Mouse (Mus musculus) CH12.LX (cell line): ENCODE measurements at regions not wholly inside any gene's neighbourhood (a gene's known extent, or its start where the extent isn't known, plus 50 kb on each side); places are given as distances from the start of the nearest gene placed in this dataset.

ENCODE experiments used
- DNase-seq: peaks from one replicate; pipeline ENCODE4 v3.0.0-alpha.2; 2013; ENCODE audit errors: extremely low read depth
- H3K27ac ChIP-seq: 2 replicates; pipeline ENCODE4 v1.5.1; 2012; ENCODE audit warnings: low read depth, mild to moderate bottlenecking, control low read depth, moderate library complexity; ENCODE audit not compliant: insufficient read depth
- H3K27me3 ChIP-seq: replicated peaks from 2 replicates; pipeline ENCODE3; 2012; ENCODE audit warnings: inconsistent platforms
- H3K36me3 ChIP-seq, 2 experiments: replicated peaks in 1 of 2; 2 replicates each; pipeline versions ENCODE3 to v1.6.1; 2012; ENCODE audit warnings: inconsistent platforms in 1 of 2, low read length in 1 of 2, mild to moderate bottlenecking in 1 of 2, mixed read lengths in 1 of 2, moderate library complexity in 1 of 2; ENCODE audit not compliant: control insufficient read depth in 1 of 2, insufficient read depth in 1 of 2
- H3K4me1 ChIP-seq, 2 experiments: 2 replicates each; pipeline ENCODE4 v1.6.1; 2012; ENCODE audit warnings: inconsistent platforms in 1 of 2, moderate library complexity in 1 of 2; ENCODE audit not compliant: insufficient read depth in 2 of 2, control insufficient read depth in 1 of 2
- H3K4me2 ChIP-seq: 2 replicates; pipeline ENCODE4 v1.6.1; 2012; ENCODE audit warnings: low read depth, mild to moderate bottlenecking, control low read depth; ENCODE audit not compliant: poor library complexity, insufficient read depth, severe bottlenecking
- H3K4me3 ChIP-seq, 3 experiments: fragments of 150-350 bp in 1 of 3; sonication (generic) in 1 of 3; replicated peaks in 1 of 3; 2 replicates each; pipeline versions ENCODE3 to v1.5.1; 2011 to 2012; ENCODE audit warnings: low read depth in 2 of 3, low read length in 2 of 3, mild to moderate bottlenecking in 2 of 3, moderate library complexity in 2 of 3, control low read depth in 1 of 3, improper control_type of control experiment in 1 of 3, inconsistent platforms in 1 of 3, mixed read lengths in 1 of 3; ENCODE audit not compliant: poor library complexity in 1 of 3
- H3K79me2 ChIP-seq: replicated peaks from 2 replicates; pipeline ENCODE4 v1.6.1; 2012; ENCODE audit warnings: mild to moderate bottlenecking, moderate library complexity; ENCODE audit not compliant: control insufficient read depth, poor library complexity, insufficient read depth, severe bottlenecking; ENCODE audit errors: extremely low read depth
- H3K9ac ChIP-seq: 2 replicates; pipeline ENCODE4 v1.6.1; 2012; ENCODE audit warnings: low read depth, mild to moderate bottlenecking, control low read depth, moderate library complexity; ENCODE audit not compliant: insufficient read depth
- H3K9me3 ChIP-seq: replicated peaks from 2 replicates; pipeline ENCODE3; 2012; ENCODE audit warnings: low read length, inconsistent platforms, mixed read lengths
- BHLHE40 ChIP-seq: IDR thresholded peaks from 2 replicates; pipeline ENCODE4 v1.6.1; 2011; ENCODE audit warnings: mild to moderate bottlenecking, low read depth, low read length, improper control_type of control experiment
- CHD1 ChIP-seq: IDR thresholded peaks from 2 replicates; pipeline ENCODE4 v1.6.1; 2012; ENCODE audit warnings: low read depth, low read length, improper control_type of control experiment, inconsistent platforms
- CTCF ChIP-seq, 2 experiments: IDR thresholded peaks in 1 of 2; conservative IDR thresholded peaks in 1 of 2; 2 replicates each; pipeline ENCODE4 v1.5.1; 2011 to 2012; ENCODE audit warnings: low read depth in 2 of 2, low read length in 2 of 2, improper control_type of control experiment in 1 of 2, inconsistent platforms in 1 of 2, mild to moderate bottlenecking in 1 of 2, moderate library complexity in 1 of 2
- ELF1 ChIP-seq: IDR thresholded peaks from 2 replicates; pipeline ENCODE4 v1.6.1; 2014; ENCODE audit warnings: low read depth, mild to moderate bottlenecking, inconsistent platforms, low read length, improper control_type of control experiment
- EP300 ChIP-seq: IDR thresholded peaks from 2 replicates; pipeline ENCODE4 v1.6.1; 2011; ENCODE audit warnings: low read length, improper control_type of control experiment
- IRF4 ChIP-seq: IDR thresholded peaks from 2 replicates; pipeline ENCODE4 v1.6.1; 2014; ENCODE audit warnings: low read depth, mild to moderate bottlenecking, inconsistent platforms, low read length, improper control_type of control experiment
- KAT2A ChIP-seq: IDR thresholded peaks from 2 replicates; pipeline ENCODE4 v1.6.1; 2012; ENCODE audit warnings: low read length, improper control_type of control experiment, inconsistent platforms; ENCODE audit not compliant: insufficient replicate concordance
- MAFK ChIP-seq: IDR thresholded peaks from 2 replicates; pipeline ENCODE4 v1.6.1; 2011; ENCODE audit warnings: low read length, improper control_type of control experiment; ENCODE audit not compliant: insufficient replicate concordance
- MAX ChIP-seq: IDR thresholded peaks from 2 replicates; pipeline ENCODE4 v1.6.1; 2011; ENCODE audit warnings: low read length, improper control_type of control experiment
- MEF2A ChIP-seq: IDR thresholded peaks from 2 replicates; pipeline ENCODE4 v1.6.1; 2014; ENCODE audit warnings: low read depth, mild to moderate bottlenecking, inconsistent platforms, low read length, improper control_type of control experiment, borderline replicate concordance
- NRF1 ChIP-seq: IDR thresholded peaks from 2 replicates; pipeline ENCODE4 v1.6.1; 2014; ENCODE audit warnings: low read depth, mild to moderate bottlenecking, inconsistent platforms, low read length, improper control_type of control experiment, moderate library complexity
- POLR2AphosphoS2 ChIP-seq: IDR thresholded peaks from 2 replicates; pipeline ENCODE4 v1.6.1; 2011; ENCODE audit warnings: low read depth, low read length, improper control_type of control experiment
- SMC3 ChIP-seq: IDR thresholded peaks from 2 replicates; pipeline ENCODE4 v1.6.1; 2011; ENCODE audit warnings: low read depth, low read length, improper control_type of control experiment
- TBP ChIP-seq: conservative IDR thresholded peaks from 2 replicates; pipeline ENCODE4 v1.6.1; 2011; ENCODE audit warnings: low read depth, low read length, improper control_type of control experiment
- USF1 ChIP-seq: IDR thresholded peaks from 2 replicates; pipeline ENCODE4 v1.6.1; 2014; ENCODE audit warnings: low read depth, mild to moderate bottlenecking, inconsistent platforms, low read length, improper control_type of control experiment
- USF2 ChIP-seq: conservative IDR thresholded peaks from 2 replicates; pipeline ENCODE4 v1.6.1; 2011; ENCODE audit warnings: low read depth, low read length, improper control_type of control experiment
- ZKSCAN1 ChIP-seq: IDR thresholded peaks from 2 replicates; pipeline ENCODE4 v1.6.1; 2012; ENCODE audit warnings: low read depth, inconsistent platforms, low read length, improper control_type of control experiment, borderline replicate concordance
- ZNF384 ChIP-seq: IDR thresholded peaks from 2 replicates; pipeline ENCODE4 v1.6.1; 2012; ENCODE audit warnings: low read depth, low read length, improper control_type of control experiment, inconsistent platforms
- dilution Hi-C: fragments of 300-500 bp; cut with MboI; formaldehyde crosslinking; loops from 2 replicates; pipeline ENCODE4 v1.14.3; 2020; ENCODE audit warnings: low sequenced_read_pairs; ENCODE audit not compliant: extremely low pct_unique_long_range_greater_than_20kb, extremely low pct_ligation_motif_present
- in situ Hi-C: fragments of 300-500 bp; cut with MboI; formaldehyde crosslinking; loops from 3 replicates; pipeline ENCODE4 v1.14.3; 2019; ENCODE audit warnings: low sequenced_read_pairs, low pct_ligation_motif_present, low pct_unique_long_range_greater_than_20kb, mixed read lengths

GRCm38 (mm10) chr4:32122320-32122719 lies 116.3 kb upstream of the Bach2 start:
- H3K4me2 ChIP-seq: no peak overlapping the region
- H3K79me2 ChIP-seq: no peaks in the 10 kb centered on the region
- H3K27me3 ChIP-seq: no peaks in the 10 kb centered on the region
- no peak overlapping the region for H3K4me3 ChIP-seq
- TF ChIP-seq USF1: no peak
- no peak for TF ChIP-seq MAFK
- TF ChIP-seq CTCF (conservative IDR thresholded peaks at IDR 0.05 in 1 of 2, IDR thresholded peaks at IDR 0.05 in 1 of 2; ENCODE audit: low read depth in 2 of 2, low read length in 2 of 2): no peak
- TF ChIP-seq NRF1: no peak
- TF ChIP-seq TBP: no peak
- no peak for TF ChIP-seq CHD1
- TF ChIP-seq MAX: no peak
- TF ChIP-seq KAT2A: no peak
- TF ChIP-seq ELF1: no peak
- TF ChIP-seq USF2: no peak
- in situ Hi-C loops (no loop called here), dilution Hi-C loops (no loop called here)
- H3K36me3 ChIP-seq: no peaks in the 10 kb centered on the region
- H3K9me3 ChIP-seq: no peaks in the 10 kb centered on the region
- no peak overlapping the region for H3K27ac ChIP-seq
- H3K4me1 ChIP-seq: peaks cover 6 to 13% of the 10 kb centered on the region in 2 experiments
- no peak for DNase-seq
- H3K9ac ChIP-seq: no peak overlapping the region

DNA sequence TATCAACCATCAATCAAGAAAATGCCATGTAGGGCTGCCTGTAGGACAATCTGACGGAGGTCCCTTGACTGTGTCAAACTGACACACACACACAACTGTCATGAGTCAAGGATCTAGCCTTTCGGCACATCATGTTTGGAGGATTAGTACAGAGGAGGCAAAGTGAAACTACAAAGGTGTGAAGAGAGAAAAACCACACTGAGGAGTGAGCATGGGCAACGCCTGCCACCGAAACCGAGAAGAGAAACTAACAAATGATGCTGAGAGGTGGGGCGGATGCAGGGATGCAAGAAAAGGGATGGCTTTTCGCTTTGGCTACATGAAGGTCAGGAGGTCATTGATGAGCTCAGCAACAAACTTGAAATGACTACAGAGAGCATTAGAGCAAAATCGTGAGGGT lies 111.8 kb upstream of the Bach2 start:
- Histone ChIP-seq H3K36me3 (no peaks in the 10 kb centered on the region), H3K9me3 (no peaks in the 10 kb centered on the region), H3K9ac (no peak overlapping the region), H3K4me3 (no peak overlapping the region), H3K27ac (no peak overlapping the region), H3K27me3 (no peaks in the 10 kb centered on the region), H3K4me1 (peaks cover 6 to 16% of the 10 kb centered on the region in 2 experiments), H3K4me2 (peak overlapping the region; percentile 52; the same call in 1 of the 2 replicates), H3K79me2 (no peaks in the 10 kb centered on the region)
- DNase-seq: peak; percentile 84
- TF ChIP-seq IRF4 (peak; percentile 82), MAX (peak; percentile 73), BHLHE40 (peak; percentile 70), ZKSCAN1 (no peak), ZNF384 (no peak), KAT2A (no peak), NRF1 (no peak), EP300 (peak; percentile 36; the same call in 1 of the 2 replicates), SMC3 (no peak), CHD1 (no peak), POLR2AphosphoS2 (no peak), MEF2A (no peak)
- dilution Hi-C loops: no loop called here
- in situ Hi-C loops: no loop called here
